Mouse (Mus musculus) C2C12 (cell line): ENCODE results near the gene Psme4.

ENCODE experiments used
- CTCF ChIP-seq: IDR thresholded peaks from one replicate; pipeline ENCODE4 v1.5.1; 2011; ENCODE audit not compliant: control insufficient read depth, insufficient read depth, insufficient read length
- FOSL1 ChIP-seq: IDR thresholded peaks from one replicate; pipeline ENCODE4 v1.8.0; 2011; ENCODE audit warnings: mild to moderate bottlenecking, low read length; ENCODE audit not compliant: poor library complexity, insufficient read depth, severe bottlenecking
- MAX ChIP-seq: IDR thresholded peaks from one replicate; pipeline ENCODE4 v1.6.1; 2011; ENCODE audit warnings: mild to moderate bottlenecking, control low read depth
- MYOD1 ChIP-seq: IDR thresholded peaks from one replicate; pipeline ENCODE4 v1.6.1; 2011; ENCODE audit warnings: low read depth; ENCODE audit not compliant: control insufficient read depth, insufficient read length
- USF1 ChIP-seq: IDR thresholded peaks from one replicate; pipeline ENCODE4 v1.6.1; 2011; ENCODE audit warnings: low read depth, mild to moderate bottlenecking, control low read depth, moderate library complexity

GRCm38 (mm10) chr11:30723438-30723837, 48.1 kb upstream of the Psme4 start:
- TF ChIP-seq CTCF (no peak), MYOD1 (no peak), USF1 (no peak), MAX (no peak), FOSL1 (no peak)
